Mouse (Mus musculus): Measurements from ENCODE around the gene Lrtm1. TPM values are rescaled to one million over a fixed set of nuclear protein-coding genes. Genes with fewer than 3 reads are reported as not detected.

Lrtm1 gene
- total RNA-seq (2021) = not detected
- long read RNA-seq, experiment 1, partial matches to known transcripts = 0 of 1 reads
- long read RNA-seq, experiment 1, other reads (novel, unspliced or antisense) = 1 of 1 reads
- long read RNA-seq, experiment 2 = 0 reads

DNA sequence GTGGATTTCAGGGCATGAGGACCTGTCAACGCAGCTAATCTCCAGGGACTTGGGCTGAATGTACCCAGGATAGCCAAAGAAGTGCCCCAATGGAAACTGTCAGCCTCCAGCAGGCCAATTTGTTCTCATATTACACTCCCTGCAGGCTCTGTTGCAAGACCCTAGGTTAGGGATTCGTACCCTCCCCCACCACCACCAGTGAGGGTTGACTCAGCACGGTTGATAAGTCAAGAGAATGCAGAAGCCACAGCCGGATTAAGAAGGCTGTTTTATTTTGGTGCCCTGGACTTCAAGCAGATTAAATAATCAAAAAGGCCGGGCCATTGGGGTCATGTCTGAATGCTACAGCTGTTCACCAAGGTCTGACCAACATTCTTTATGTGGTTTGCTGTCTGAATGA lies at the start of gene Lrtm1:
Lrtm1 (plus strand) TSS at position 326 of the 400 bp plus-strand sequence.
- DNase-seq (ENCODE audit: low spot score in 2 of 2) = no peak

GRCm38 (mm10) chr14:28969247-28969646 lies 48.8 kb upstream of the Lrtm1 start:
- no peak for DNase-seq (ENCODE audit: low spot score in 2 of 2)

DNA sequence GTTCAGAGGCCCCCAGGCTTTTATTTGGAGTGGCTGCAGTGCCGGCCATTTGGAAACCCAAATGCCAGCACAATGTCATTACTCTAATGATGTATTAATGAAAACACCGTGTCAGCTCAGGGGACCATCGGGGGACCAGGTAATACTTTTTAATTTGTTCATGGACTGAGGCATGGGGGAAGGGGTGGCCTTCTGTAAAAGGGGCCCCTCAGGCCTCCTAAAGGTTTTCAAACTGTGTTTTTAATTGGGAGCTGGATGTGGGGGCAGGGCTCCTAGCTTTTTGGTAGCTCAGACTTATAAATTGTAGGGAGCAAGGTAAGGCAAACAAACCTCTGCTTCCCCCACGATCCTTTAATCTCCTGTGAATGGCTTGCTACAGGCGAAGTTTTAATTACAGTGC lies 45.4 kb upstream of the Lrtm1 start:
- no peak for DNase-seq (ENCODE audit: low spot score in 2 of 2)

DNA sequence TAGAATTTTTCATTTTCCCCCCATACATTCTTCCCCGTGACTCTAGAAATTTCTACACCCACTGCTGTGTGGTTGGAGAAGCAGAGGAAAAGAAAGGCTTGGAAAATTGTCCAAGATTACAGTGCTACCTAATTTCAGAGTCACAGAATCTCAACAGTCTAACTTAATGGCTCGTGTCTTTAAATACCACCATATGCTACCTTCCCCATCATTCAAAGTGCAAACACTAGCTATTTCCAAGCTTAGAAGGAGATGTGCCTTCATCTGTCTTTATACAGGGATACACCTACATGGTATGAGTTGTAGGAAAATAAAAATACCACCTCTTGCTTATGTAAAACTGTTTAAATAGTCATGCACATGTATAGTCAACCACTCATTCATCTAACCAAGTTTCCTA lies 38.8 kb upstream of the Lrtm1 start:
- DNase-seq (ENCODE audit: low spot score in 2 of 2) = no peak

DNA sequence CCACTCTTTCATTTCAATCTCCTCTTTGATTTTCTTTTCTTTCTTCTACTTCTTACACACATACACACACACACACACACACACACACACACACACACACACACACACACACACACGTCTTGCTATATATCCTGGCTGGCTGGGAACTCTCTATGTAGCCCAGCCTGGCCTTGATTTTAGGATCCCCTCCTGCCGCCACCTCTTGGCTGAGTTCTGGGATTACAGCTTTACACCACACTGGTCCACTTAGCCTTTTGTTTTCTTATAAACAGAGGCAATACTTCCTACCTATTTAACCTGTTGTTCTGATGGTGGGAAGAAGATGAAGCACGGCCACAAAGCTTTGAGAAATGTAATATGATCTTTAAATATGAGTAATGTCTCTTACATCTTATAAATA lies 37.5 kb upstream of the Lrtm1 start:
- no peak for DNase-seq (ENCODE audit: low spot score in 2 of 2)

DNA sequence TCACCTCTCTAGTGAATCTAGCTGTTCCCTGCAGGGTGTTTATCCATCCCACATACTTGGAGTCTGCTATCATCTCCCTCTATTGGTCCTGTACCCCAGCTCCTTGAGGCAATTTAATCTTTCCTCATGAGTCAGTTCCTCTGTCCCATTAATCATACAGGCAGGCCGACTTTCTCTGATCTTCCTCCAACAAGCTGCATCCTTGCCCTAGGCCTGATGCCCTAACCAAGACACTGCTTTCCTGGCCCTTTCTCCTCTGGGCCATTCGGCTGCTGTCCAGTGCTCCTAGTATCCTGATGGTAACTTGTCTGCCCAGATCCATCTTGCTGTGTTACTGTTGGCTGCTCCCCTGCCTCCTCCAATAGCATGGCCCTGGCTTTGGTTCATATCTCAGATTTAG lies 33.7 kb upstream of the Lrtm1 start:
- no peak for DNase-seq (ENCODE audit: low spot score in 2 of 2)

DNA sequence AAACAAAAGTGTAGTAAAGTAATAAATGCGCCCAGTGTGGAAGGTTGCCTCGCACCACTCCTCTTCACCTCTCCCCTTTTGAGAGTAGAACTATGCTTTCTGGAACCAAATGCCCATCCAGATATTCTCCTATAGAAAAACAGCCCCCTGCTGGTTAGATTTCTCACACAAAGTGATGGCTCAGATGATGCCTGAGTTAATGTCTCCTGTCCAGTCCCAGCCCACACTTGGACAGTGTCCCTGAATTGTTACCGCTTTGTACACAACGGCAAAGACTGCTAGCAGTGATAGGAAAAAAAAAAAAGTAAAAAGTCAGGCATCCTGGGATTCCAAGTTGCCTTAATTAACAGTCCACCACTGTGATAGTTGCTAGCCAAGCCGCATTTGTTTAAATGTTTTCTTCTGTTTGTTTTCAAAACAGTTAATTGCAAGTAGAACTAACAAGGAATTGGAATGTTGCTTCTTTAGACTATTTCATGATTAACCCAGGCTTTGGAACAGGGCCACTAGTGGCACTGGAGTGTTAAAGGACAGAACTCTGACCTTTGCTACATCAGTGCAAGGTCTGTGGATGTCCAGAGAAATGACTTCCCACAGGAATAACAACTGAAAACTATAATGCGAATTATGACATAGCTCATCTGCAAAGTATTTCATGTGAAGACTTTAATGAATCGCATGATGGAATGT lies 29.7 kb upstream of the Lrtm1 start:
- no peak for DNase-seq (ENCODE audit: low spot score in 2 of 2)

DNA sequence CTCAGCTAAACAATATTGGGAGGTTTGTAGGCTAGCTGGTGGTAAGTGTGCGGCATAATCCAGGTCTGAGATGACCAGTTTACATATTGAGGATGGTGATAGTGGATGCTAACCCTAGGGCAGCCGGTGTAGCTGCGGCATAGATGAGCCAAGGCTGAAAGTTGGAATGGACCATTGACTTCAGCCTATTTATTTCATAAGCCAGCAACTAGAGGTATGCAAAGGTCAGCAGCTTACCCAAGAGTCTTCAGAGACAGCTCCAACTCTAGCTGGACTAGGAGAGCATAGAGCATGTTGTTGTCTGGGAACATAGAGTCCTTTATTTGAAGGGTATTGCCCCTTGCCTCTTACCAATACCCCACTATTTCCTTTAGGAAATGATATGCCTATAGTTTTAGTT lies 21.4 kb upstream of the Lrtm1 start:
- DNase-seq (ENCODE audit: low spot score in 2 of 2) = no peak

GRCm38 (mm10) chr14:29005228-29005840 lies 12.7 kb upstream of the Lrtm1 start:
- DNase-seq (ENCODE audit: low spot score in 2 of 2) = no peak

DNA sequence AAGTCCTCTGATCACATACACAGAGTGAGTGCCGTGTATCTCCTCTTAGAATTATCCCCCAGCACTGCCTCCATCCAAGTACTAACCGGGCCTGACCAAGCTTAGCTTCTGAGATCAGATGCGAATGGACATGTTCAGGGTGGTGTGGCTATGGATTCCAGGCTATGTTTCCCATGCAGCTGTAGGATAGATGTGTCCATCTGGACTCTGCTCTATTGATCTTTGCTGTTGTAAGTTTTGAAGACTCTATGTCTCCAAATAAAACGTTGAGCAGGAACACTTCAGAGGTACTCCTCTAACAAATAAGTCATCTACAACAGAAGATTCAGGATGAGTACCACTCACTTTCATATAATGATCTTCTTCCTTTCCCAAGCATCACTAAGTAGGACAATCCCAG lies 8.4 kb upstream of the Lrtm1 start:
- no peak for DNase-seq (ENCODE audit: low spot score in 2 of 2)

GRCm38 (mm10) chr14:29013161-29013560 lies 4.8 kb upstream of the Lrtm1 start:
- peak in 1 of 2 experiments; percentile 38 for DNase-seq (ENCODE audit: low spot score in 2 of 2)

- no peak for DNase-seq (ENCODE audit: low spot score in 2 of 2)
Measured at GRCm38 (mm10) chr14:29014680-29015079, 3.3 kb upstream of the Lrtm1 start.

GRCm38 (mm10) chr14:29015896-29016295 lies 2.1 kb upstream of the Lrtm1 start:
- DNase-seq (ENCODE audit: low spot score in 2 of 2) = peak; percentile 26 to 57

DNA sequence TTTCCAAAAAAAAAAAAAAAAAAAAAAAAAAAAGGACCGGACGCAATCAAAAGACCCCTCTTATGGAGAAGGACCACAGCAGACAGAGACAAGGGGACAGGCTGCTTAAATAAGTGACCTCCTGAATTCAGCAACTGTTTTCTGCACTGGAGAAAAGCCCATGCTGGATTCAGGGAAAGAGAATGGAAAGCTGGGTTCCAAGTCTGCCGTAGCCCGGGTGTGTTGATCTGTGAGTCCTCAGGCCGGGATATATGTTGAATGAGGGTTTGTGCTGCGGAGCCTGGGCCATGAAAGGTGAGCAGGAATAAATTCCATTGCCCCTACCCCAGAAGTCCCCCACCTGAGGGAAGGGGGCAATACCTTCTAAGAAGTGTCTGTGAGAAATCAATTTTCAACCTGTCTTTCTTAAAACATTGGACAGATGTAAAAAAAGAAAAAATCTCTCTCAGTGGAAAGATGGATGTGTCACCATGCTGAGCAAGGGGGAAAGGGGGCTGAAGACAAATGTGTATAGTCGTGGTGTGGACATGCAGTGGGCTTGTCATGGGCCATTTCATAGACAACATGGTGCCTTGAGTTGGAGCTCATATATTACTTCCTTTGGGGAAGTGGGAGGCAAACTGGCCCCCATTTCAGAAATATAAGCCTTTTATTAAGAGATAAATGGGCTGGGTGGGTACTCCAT lies 450 bp downstream of the Lrtm1 start:
- DNase-seq (ENCODE audit: low spot score in 2 of 2) = no peak

DNA sequence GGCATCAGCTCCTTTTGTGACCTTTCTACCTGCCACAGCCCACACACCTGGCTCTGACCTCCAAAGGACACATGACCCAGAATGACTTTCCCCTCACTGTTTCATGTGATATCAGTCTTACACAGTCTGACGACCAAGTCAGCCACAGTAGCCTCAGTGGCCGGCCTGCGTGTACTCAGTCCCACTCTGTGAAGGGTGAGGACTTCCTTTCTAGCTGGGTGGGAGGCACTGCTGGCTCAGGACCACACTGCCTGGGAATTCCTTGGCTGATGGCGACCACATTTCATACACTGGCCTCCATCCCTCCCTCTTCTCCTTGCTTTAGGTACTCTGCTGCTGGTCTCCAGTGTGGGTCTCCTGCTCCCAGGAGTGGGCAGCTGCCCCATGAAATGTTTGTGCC lies 3.3 kb downstream of the Lrtm1 start:
- no peak for DNase-seq (ENCODE audit: low spot score in 2 of 2)

GRCm38 (mm10) chr14:29023246-29023645 lies 5.2 kb downstream of the Lrtm1 start:
- no peak for DNase-seq (ENCODE audit: low spot score in 2 of 2)

GRCm38 (mm10) chr14:29025335-29025734 lies 7.3 kb downstream of the Lrtm1 start:
- no peak for DNase-seq (ENCODE audit: low spot score in 2 of 2)

- DNase-seq (ENCODE audit: low spot score in 2 of 2) = no peak
Measured at GRCm38 (mm10) chr14:29027276-29027675, 9.3 kb downstream of the Lrtm1 start.

DNA sequence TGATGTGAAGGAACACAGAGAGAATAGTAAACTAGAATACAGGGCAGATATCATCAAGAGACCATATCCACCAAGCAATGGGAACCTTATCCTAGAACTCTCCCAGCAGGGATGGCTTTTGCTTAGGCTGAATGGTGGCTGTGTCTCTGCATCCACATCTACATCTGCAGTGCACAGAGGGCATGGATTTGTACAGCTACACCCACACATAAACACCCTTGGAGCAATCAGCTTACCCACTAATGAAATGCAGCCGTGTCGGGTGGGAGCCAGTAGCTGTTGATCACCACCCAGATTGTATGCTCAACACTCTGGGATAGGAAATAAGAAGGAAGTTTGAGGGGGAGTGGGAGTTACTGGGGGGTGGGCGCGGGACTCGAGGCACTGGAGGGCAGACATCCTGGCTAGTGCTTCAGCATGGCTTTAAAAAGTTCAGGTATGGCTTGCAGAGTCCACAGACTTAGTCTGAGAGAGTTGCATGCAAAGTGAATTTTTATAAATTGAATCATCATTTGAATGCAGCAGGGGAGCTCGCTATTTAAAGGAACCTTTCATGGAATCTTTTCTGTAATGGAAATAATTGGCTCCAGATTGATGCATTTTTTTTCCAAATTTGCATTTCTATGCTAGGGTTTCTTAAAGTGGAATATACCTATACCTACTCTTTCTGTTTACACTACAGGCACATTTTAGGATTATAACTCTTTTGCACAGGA lies 10.5 kb downstream of the Lrtm1 start:
- peak in 1 of 2 experiments; percentile 22 for DNase-seq (ENCODE audit: low spot score in 2 of 2)

GRCm38 (mm10) chr14:29029107-29029469 lies 11.1 kb downstream of the Lrtm1 start:
- DNase-seq (ENCODE audit: low spot score in 2 of 2) = peak in 1 of 2 experiments; percentile 57

GRCm38 (mm10) chr14:29029896-29030420 lies 11.9 kb downstream of the Lrtm1 start:
- DNase-seq (ENCODE audit: low spot score in 2 of 2) = no peak
